Mouse (Mus musculus): ENCODE measurements at regions not wholly inside any gene's neighbourhood (a gene's known extent, or its start where the extent isn't known, plus 50 kb on each side); places are given as distances from the start of the nearest gene placed in this dataset.
A peak's percentile ranks its signal among the peaks of the same experiment; 100 is the strongest.

GRCm38 (mm10) chr2:95575882-95576281 is 742.1 kb upstream of the Lrrc4c start:
- no peaks in the 10 kb centered on the region for H3K9me3 ChIP-seq (ENCODE audit: low read length)
- H3K4me1 ChIP-seq (ENCODE audit: insufficient read depth): no peaks in the 10 kb centered on the region
- no peaks in the 10 kb centered on the region for H3K27me3 ChIP-seq (ENCODE audit: insufficient read depth, low read length)
- no peak overlapping the region for H3K9ac ChIP-seq (replicated peaks)
- whole genome bisulfite sequencing (ENCODE audit: insufficient replicate concordance): 82% methylated on average over 3 of the region's 3 CpGs
- no peak for ATAC-seq
- H3K27ac ChIP-seq (ENCODE audit: low read depth): no peak overlapping the region
- DNase-seq: no peak
- H3K4me3 ChIP-seq (ENCODE audit: low read depth, low read length): no peak overlapping the region
- H3K36me3 ChIP-seq (replicated peaks; ENCODE audit: insufficient read depth, low read length): no peaks in the 10 kb centered on the region
- no peak overlapping the region for H3K4me2 ChIP-seq (ENCODE audit: low read depth, low read length)
- no peak for TF ChIP-seq CTCF (IDR thresholded peaks at IDR 0.05; ENCODE audit: low read depth)
- TF ChIP-seq EP300 (IDR thresholded peaks at IDR 0.05; ENCODE audit: low read depth): no peak

GRCm38 (mm10) chr2:95579201-95579600 is 738.8 kb upstream of the Lrrc4c start:
- DNase-seq (no peak), ATAC-seq (no peak)
- TF ChIP-seq CTCF (IDR thresholded peaks at IDR 0.05; ENCODE audit: low read depth) (no peak), EP300 (IDR thresholded peaks at IDR 0.05; ENCODE audit: low read depth) (no peak)
- no peak overlapping the region for H3K4me2 ChIP-seq (ENCODE audit: low read depth, low read length)
- H3K9ac ChIP-seq (replicated peaks): no peak overlapping the region
- no peaks in the 10 kb centered on the region for H3K27me3 ChIP-seq (ENCODE audit: insufficient read depth, low read length)
- H3K4me3 ChIP-seq (ENCODE audit: low read depth, low read length): no peak overlapping the region
- H3K9me3 ChIP-seq (ENCODE audit: low read length): no peaks in the 10 kb centered on the region
- no peaks in the 10 kb centered on the region for H3K36me3 ChIP-seq (replicated peaks; ENCODE audit: insufficient read depth, low read length)
- no peaks in the 10 kb centered on the region for H3K4me1 ChIP-seq (ENCODE audit: insufficient read depth)
- 68% methylated on average over 1 of the region's 1 CpGs for WGBS (ENCODE audit: insufficient replicate concordance)
- H3K27ac ChIP-seq (ENCODE audit: low read depth): no peak overlapping the region

GRCm38 (mm10) chr2:95586002-95586401 is 732.0 kb upstream of the Lrrc4c start:
- no peaks in the 10 kb centered on the region for H3K4me1 ChIP-seq (ENCODE audit: insufficient read depth)
- H3K9me3 ChIP-seq (ENCODE audit: low read length): no peaks in the 10 kb centered on the region
- H3K9ac ChIP-seq (replicated peaks): no peak overlapping the region
- no peak overlapping the region for H3K27ac ChIP-seq (ENCODE audit: low read depth)
- H3K27me3 ChIP-seq (ENCODE audit: insufficient read depth, low read length): no peaks in the 10 kb centered on the region
- TF ChIP-seq CTCF (IDR thresholded peaks at IDR 0.05; ENCODE audit: low read depth): no peak
- no peak for TF ChIP-seq EP300 (IDR thresholded peaks at IDR 0.05; ENCODE audit: low read depth)
- no peak for ATAC-seq
- no peak overlapping the region for H3K4me2 ChIP-seq (ENCODE audit: low read depth, low read length)
- no peak for DNase-seq
- H3K36me3 ChIP-seq (replicated peaks; ENCODE audit: insufficient read depth, low read length): no peaks in the 10 kb centered on the region
- H3K4me3 ChIP-seq (ENCODE audit: low read depth, low read length): no peak overlapping the region

DNA sequence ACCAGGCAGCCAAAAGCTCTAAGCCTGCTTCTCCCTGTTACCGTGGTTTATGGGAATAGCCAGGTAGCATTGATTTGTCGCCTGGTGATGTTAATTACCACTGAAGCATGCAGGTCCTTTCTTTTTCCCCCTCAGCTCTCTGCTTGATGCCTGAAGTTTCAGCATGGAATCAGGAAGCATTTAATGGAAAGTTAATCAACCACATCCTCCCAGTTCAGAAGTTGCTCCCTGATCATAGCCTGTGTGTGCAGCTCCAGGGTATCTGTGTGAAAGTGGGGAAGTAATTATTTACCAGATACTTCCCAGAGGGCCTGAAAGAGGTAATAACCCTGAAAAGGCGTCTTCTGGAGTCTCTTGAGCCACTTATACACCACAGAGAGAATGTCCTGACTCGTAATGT is 730.9 kb upstream of the Lrrc4c start:
- ATAC-seq (no peak), DNase-seq (no peak)
- 33% methylated on average over 4 of the region's 4 CpGs for WGBS (ENCODE audit: insufficient replicate concordance)
- Histone ChIP-seq H3K9me3 (ENCODE audit: low read length) (no peaks in the 10 kb centered on the region), H3K4me3 (ENCODE audit: low read depth, low read length) (no peak overlapping the region), H3K36me3 (replicated peaks; ENCODE audit: insufficient read depth, low read length) (no peaks in the 10 kb centered on the region), H3K27ac (ENCODE audit: low read depth) (no peak overlapping the region), H3K27me3 (ENCODE audit: insufficient read depth, low read length) (no peaks in the 10 kb centered on the region), H3K9ac (replicated peaks) (no peak overlapping the region), H3K4me2 (ENCODE audit: low read depth, low read length) (no peak overlapping the region), H3K4me1 (ENCODE audit: insufficient read depth) (no peaks in the 10 kb centered on the region)
- no peak for TF ChIP-seq CTCF (IDR thresholded peaks at IDR 0.05; ENCODE audit: low read depth)
- no peak for TF ChIP-seq EP300 (IDR thresholded peaks at IDR 0.05; ENCODE audit: low read depth)

DNA sequence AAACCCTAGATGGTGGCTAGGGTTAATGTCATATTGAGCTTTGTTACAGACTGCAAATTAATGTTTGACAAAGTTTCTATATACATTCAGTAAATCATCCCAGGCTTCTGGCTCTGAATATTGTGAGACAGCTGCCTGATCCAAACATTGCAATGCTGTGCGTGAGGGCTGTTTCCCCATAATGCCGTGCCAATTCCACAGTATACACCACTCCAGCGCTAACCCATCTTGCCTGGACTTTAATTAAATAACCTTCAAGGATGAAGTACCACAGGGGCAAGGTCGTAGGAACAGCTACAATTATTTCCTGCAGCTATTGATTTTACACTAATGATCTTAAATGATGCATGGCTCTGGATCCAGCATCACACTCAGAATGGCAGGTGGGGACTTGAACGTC is 704.6 kb upstream of the Lrrc4c start:
- no peak overlapping the region for H3K4me3 ChIP-seq (ENCODE audit: low read depth, low read length)
- ATAC-seq (no peak), DNase-seq (no peak)
- H3K4me2 ChIP-seq (ENCODE audit: low read depth, low read length): no peak overlapping the region
- 75% methylated on average over 5 of the region's 5 CpGs for WGBS (ENCODE audit: insufficient replicate concordance)
- no peak overlapping the region for H3K9ac ChIP-seq (replicated peaks)
- H3K27ac ChIP-seq (ENCODE audit: low read depth): no peak overlapping the region
- no peaks in the 10 kb centered on the region for H3K4me1 ChIP-seq (ENCODE audit: insufficient read depth)
- no peaks in the 10 kb centered on the region for H3K27me3 ChIP-seq (ENCODE audit: insufficient read depth, low read length)
- no peaks in the 10 kb centered on the region for H3K9me3 ChIP-seq (ENCODE audit: low read length)
- H3K36me3 ChIP-seq (replicated peaks; ENCODE audit: insufficient read depth, low read length): no peaks in the 10 kb centered on the region
- no peak for TF ChIP-seq CTCF (IDR thresholded peaks at IDR 0.05; ENCODE audit: low read depth)
- no peak for TF ChIP-seq EP300 (IDR thresholded peaks at IDR 0.05; ENCODE audit: low read depth)

DNA sequence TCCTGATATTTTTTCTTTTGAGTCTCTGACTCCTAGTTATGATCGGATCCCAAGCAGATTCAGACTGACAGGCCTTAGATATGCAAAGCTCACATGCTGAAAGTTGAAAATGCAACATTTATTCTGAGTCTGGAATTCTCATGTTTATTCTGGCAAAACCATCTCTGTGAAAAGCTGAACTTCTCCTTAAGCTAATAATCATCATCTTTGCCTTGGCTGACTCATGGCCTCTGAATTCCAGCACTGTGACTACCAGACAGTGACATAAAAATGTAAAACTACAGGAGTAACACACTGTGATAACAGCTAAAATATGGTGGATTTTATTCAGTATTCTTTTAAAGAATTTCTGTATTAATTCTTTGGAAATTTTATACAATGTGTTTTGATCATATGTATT is 680.4 kb upstream of the Lrrc4c start:
- Histone ChIP-seq H3K4me1 (ENCODE audit: insufficient read depth) (no peaks in the 10 kb centered on the region), H3K4me3 (ENCODE audit: low read depth, low read length) (no peak overlapping the region), H3K9me3 (ENCODE audit: low read length) (no peaks in the 10 kb centered on the region), H3K27ac (ENCODE audit: low read depth) (no peak overlapping the region), H3K36me3 (replicated peaks; ENCODE audit: insufficient read depth, low read length) (no peaks in the 10 kb centered on the region), H3K4me2 (ENCODE audit: low read depth, low read length) (no peak overlapping the region), H3K27me3 (ENCODE audit: insufficient read depth, low read length) (no peaks in the 10 kb centered on the region), H3K9ac (replicated peaks) (no peak overlapping the region)
- DNase-seq (no peak), ATAC-seq (no peak)
- TF ChIP-seq EP300 (IDR thresholded peaks at IDR 0.05; ENCODE audit: low read depth) (no peak), CTCF (IDR thresholded peaks at IDR 0.05; ENCODE audit: low read depth) (no peak)
- 81% methylated on average over 1 of the region's 1 CpGs for WGBS (ENCODE audit: insufficient replicate concordance)

GRCm38 (mm10) chr2:95674347-95674746 is 643.6 kb upstream of the Lrrc4c start:
- Histone ChIP-seq H3K36me3 (replicated peaks; ENCODE audit: insufficient read depth, low read length) (no peaks in the 10 kb centered on the region), H3K4me2 (ENCODE audit: low read depth, low read length) (no peak overlapping the region), H3K9ac (replicated peaks) (no peak overlapping the region), H3K9me3 (ENCODE audit: low read length) (no peaks in the 10 kb centered on the region), H3K27me3 (ENCODE audit: insufficient read depth, low read length) (no peaks in the 10 kb centered on the region), H3K4me1 (ENCODE audit: insufficient read depth) (no peaks in the 10 kb centered on the region), H3K4me3 (ENCODE audit: low read depth, low read length) (no peak overlapping the region), H3K27ac (ENCODE audit: low read depth) (no peak overlapping the region)
- 82% methylated on average over 6 of the region's 6 CpGs for WGBS (ENCODE audit: insufficient replicate concordance)
- TF ChIP-seq CTCF (IDR thresholded peaks at IDR 0.05; ENCODE audit: low read depth): peak; percentile 50
- TF ChIP-seq EP300 (IDR thresholded peaks at IDR 0.05; ENCODE audit: low read depth): no peak
- DNase-seq: peak; percentile 14
- ATAC-seq: no peak
